Mouse (Mus musculus): ENCODE data around the gene Baz1b.

GRCm38 (mm10) chr5:135172986-135173385 is 14.1 kb upstream of the Baz1b start:
- no peak for TF ChIP-seq GATA1 (IDR thresholded peaks at IDR 0.05; ENCODE audit: low read depth, low read length)
- TF ChIP-seq CTCF (IDR thresholded peaks at IDR 0.05 in 2 of 3, conservative IDR thresholded peaks at IDR 0.05 in 1 of 3; ENCODE audit: control insufficient read depth in 1 of 3, insufficient read depth in 1 of 3, low read depth in 2 of 3, low read length in 3 of 3, poor library complexity in 1 of 3, severe bottlenecking in 1 of 3), result no peak
- no peak for TF ChIP-seq USF1 (IDR thresholded peaks at IDR 0.05; ENCODE audit: low read depth, low read length)
- no peak for TF ChIP-seq EP300 (IDR thresholded peaks at IDR 0.05; ENCODE audit: low read depth in 1 of 2, low read length in 2 of 2)
- TF ChIP-seq TCF12 (IDR thresholded peaks at IDR 0.05; ENCODE audit: low read depth, low read length), result no peak
- no peak for TF ChIP-seq POLR2A (IDR thresholded peaks at IDR 0.05; ENCODE audit: control insufficient read depth in 1 of 2, insufficient read depth in 1 of 2, low read depth in 1 of 2, low read length in 2 of 2, poor library complexity in 1 of 2)
- TF ChIP-seq SMC3 (IDR thresholded peaks at IDR 0.05; ENCODE audit: low read depth, low read length), result no peak
- no peak for TF ChIP-seq TAL1 (IDR thresholded peaks at IDR 0.05; ENCODE audit: low read length)
- no peak for TF ChIP-seq E2F4 (IDR thresholded peaks at IDR 0.05; ENCODE audit: borderline replicate concordance, low read depth, low read length)
- no peak for TF ChIP-seq CHD2 (IDR thresholded peaks at IDR 0.05; ENCODE audit: low read length)
- no peak for TF ChIP-seq UBTF (IDR thresholded peaks at IDR 0.05; ENCODE audit: borderline replicate concordance, insufficient read depth, low read depth, low read length)
- TF ChIP-seq JUND (IDR thresholded peaks at IDR 0.05; ENCODE audit: low read depth, low read length), result no peak
- TF ChIP-seq ZC3H11A (IDR thresholded peaks at IDR 0.05; ENCODE audit: low read depth, low read length), result no peak
